Mouse (Mus musculus): ENCODE data around the gene Cdk2.
"Not testable (repeated sequence)": the region's sequence is repeated elsewhere in the genome, so short reads cannot be mapped to it uniquely, and the experiment has no call there.

Cdk2 gene

GRCm38 (mm10) chr10:128704491-128705316, at the start of gene Cdk2:
Cdk2 (minus strand) TSS chr10:128705031.
- DNase-seq, result peak; percentile 93

GRCm38 (mm10) chr10:128748252-128748864, 43.5 kb upstream of the Cdk2 start:
- peak; percentile 78 for DNase-seq

- DNase-seq, result peak; percentile 79
Measured at GRCm38 (mm10) chr10:128747646-128748251, 42.9 kb upstream of the Cdk2 start, which contains the start of gene Pym1. Pym1 (plus strand) TSS chr10:128747889.

- DNase-seq, result no peak
Measured at GRCm38 (mm10) chr10:128746972-128747645, 42.3 kb upstream of the Cdk2 start.

- DNase-seq, result peak; percentile 31
Measured at GRCm38 (mm10) chr10:128745946-128746613, 41.2 kb upstream of the Cdk2 start.

GRCm38 (mm10) chr10:128744680-128745601, 40.1 kb upstream of the Cdk2 start, which contains the start of gene Dgka:
Dgka (minus strand) TSS chr10:128744855.
- peak; percentile 26 for DNase-seq

- DNase-seq, result peak; percentile 8
Measured at GRCm38 (mm10) chr10:128744211-128744610, 39.4 kb upstream of the Cdk2 start.

- DNase-seq, result peak; percentile 76
Measured at GRCm38 (mm10) chr10:128743791-128744191, 39.0 kb upstream of the Cdk2 start.

- peak; percentile 14 for DNase-seq
Measured at GRCm38 (mm10) chr10:128743235-128743634, 38.4 kb upstream of the Cdk2 start.

GRCm38 (mm10) chr10:128742616-128743015, 37.8 kb upstream of the Cdk2 start:
- DNase-seq, result no peak

- DNase-seq, result no peak
Measured at GRCm38 (mm10) chr10:128740296-128740695, 35.5 kb upstream of the Cdk2 start.

- no peak for DNase-seq
Measured at GRCm38 (mm10) chr10:128737435-128737834, 32.6 kb upstream of the Cdk2 start.

GRCm38 (mm10) chr10:128731992-128732391, 27.2 kb upstream of the Cdk2 start:
- DNase-seq, result no peak

GRCm38 (mm10) chr10:128731002-128731433, 26.2 kb upstream of the Cdk2 start:
- DNase-seq, result peak; percentile 87

GRCm38 (mm10) chr10:128728059-128728458, 23.2 kb upstream of the Cdk2 start:
- no peak for DNase-seq

GRCm38 (mm10) chr10:128725466-128725865, 20.6 kb upstream of the Cdk2 start:
- DNase-seq, result not testable (repeated sequence)

- DNase-seq, result peak; percentile 19
Measured at GRCm38 (mm10) chr10:128715559-128716537, 11.0 kb upstream of the Cdk2 start.

- not testable (repeated sequence) for DNase-seq
Measured at GRCm38 (mm10) chr10:128711318-128711717, 6.5 kb upstream of the Cdk2 start.

- DNase-seq, result peak; percentile 12
Measured at GRCm38 (mm10) chr10:128705317-128705693, 474 bp upstream of the Cdk2 start.

- no peak for DNase-seq
Measured at GRCm38 (mm10) chr10:128703895-128704294, 936 bp downstream of the Cdk2 start, which contains the start of gene Pmel. Pmel (plus strand) TSS chr10:128704195.
